Mouse (Mus musculus): ENCODE data around the gene Cltb. TPM values are rescaled to one million over a fixed set of nuclear protein-coding genes. Genes with fewer than 3 reads are reported as not detected.

Gene Cltb
- total RNA-seq, 2 experiments from 2014 or later: 5.9 to 7.8 TPM

DNA sequence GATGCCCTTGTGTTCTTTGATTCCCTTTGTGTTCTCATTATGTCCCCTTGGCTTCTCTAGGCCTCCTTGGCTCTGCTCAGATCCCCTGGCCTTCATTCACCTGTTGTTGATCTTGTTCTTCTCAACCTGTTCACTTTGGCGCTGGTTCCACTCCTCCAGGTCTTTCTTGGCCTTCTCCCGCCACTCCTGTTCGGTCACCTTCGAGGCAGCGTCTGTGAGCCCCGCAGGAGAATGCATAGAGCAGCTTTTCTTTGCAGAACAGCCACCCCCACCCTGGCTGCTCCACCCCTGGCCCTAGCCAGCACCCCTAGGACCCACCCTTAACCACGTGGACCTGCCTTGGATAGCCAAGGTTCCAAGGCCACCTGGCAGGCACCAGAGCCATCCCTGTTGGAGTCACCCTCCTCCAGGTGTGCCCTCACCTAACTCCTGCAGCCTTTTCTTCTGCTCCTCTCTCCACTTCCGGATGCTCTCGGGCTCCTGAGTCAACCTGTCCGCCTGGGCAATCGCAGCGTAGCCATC is 12.5 kb downstream of the Cltb start:
- no peak for ATAC-seq (replicated peaks; ENCODE audit: low FRiP score, poor library complexity, severe bottlenecking)

DNA sequence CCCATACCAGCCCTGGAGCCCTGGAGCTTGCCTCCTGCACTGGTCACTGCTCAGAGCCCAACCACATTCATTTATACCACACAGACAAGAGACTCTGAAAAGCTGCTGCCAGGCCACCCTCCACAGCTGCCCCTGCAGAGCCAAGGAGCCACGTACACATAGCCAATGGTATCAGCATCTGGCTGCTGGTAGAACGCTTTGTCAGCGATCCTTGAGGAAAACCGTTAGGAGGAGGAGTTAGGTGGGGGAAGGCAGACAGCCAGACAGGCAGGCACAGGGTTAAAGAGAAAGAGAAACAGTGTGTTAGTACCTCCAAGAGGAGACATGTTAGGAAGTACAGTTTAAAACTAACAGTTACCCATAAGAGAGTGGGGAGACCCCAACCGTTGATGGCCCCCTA is 14.3 kb downstream of the Cltb start:
- ATAC-seq (replicated peaks; ENCODE audit: low FRiP score, poor library complexity, severe bottlenecking): no peak

DNA sequence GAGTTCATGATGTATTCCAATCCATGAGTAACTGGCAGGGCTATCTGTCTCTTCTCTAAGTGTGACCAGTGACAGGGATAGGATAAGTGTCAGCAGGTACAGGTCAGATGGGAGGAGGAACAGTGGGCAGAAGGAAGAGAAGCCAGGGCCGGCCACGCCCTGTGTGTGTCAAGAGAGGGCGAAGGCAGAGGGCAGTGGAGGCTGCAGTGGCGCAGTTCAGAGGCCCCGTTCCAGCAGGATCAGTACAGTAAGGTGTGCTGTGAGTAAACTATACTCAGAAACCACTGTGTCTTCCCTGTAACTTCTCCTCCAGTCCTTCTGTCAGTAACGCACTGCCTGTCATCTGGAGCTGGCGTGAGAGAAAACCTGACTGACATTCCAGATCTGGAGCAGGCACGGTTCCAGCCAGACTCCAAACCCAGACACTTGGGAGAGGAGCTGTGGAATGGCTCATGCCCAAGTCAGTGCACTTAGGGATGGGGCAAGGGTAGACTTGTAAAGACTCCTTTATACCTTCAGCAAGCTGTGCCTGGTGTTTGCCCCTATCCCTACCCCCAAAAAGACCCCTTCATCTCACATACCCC is 14.9 kb downstream of the Cltb start:
- no peak for ATAC-seq (replicated peaks; ENCODE audit: low FRiP score, poor library complexity, severe bottlenecking)

DNA sequence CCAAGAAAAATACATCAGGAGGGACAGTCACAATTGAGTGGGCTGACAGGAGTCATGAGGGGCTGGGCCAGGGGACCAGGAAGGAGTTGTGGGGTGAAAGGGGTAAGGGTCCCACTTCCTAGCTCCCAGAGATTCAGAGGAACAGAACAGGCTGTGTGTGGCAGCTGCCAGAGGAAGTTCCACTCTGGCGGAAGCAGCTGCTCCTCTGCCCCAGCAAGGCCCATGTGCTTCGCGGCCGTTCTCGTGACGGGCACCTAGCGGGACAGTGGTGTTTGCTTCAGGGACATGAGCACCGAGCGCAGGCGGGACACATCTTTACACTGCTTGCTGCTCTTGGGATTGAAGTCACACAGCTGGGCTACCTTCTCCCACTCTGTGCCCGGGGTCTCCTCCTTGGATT is 17.5 kb downstream of the Cltb start:
- no peak for ATAC-seq (replicated peaks; ENCODE audit: low FRiP score, poor library complexity, severe bottlenecking)

DNA sequence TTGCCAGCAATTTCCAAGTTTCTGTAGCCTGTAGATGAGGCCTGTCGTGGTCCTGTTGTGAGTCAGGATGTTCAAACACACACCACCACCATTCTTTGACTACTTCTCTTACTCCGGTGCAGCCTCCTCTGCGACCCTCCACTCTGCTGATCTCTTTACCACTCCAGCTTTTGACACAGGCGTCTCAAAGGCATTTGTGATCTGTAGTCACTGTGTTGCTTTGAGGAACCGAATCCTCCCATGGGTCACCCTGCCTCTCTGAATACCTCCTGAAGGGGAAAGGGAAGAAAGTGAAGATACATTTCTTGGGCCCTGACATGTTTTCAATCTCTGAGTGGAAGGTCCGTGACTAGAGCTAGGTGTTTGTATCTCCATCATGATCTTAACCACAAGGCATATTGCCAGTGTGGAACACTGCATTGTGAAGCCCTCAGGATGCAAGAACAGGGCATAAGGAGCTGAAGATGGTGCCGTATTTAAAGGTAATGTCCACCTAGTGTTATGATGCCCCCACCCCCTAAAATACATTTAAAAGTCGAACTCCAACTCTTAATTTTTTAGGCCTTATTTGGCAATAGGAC is 19.3 kb downstream of the Cltb start:
- ATAC-seq (replicated peaks; ENCODE audit: low FRiP score, poor library complexity, severe bottlenecking): no peak

DNA sequence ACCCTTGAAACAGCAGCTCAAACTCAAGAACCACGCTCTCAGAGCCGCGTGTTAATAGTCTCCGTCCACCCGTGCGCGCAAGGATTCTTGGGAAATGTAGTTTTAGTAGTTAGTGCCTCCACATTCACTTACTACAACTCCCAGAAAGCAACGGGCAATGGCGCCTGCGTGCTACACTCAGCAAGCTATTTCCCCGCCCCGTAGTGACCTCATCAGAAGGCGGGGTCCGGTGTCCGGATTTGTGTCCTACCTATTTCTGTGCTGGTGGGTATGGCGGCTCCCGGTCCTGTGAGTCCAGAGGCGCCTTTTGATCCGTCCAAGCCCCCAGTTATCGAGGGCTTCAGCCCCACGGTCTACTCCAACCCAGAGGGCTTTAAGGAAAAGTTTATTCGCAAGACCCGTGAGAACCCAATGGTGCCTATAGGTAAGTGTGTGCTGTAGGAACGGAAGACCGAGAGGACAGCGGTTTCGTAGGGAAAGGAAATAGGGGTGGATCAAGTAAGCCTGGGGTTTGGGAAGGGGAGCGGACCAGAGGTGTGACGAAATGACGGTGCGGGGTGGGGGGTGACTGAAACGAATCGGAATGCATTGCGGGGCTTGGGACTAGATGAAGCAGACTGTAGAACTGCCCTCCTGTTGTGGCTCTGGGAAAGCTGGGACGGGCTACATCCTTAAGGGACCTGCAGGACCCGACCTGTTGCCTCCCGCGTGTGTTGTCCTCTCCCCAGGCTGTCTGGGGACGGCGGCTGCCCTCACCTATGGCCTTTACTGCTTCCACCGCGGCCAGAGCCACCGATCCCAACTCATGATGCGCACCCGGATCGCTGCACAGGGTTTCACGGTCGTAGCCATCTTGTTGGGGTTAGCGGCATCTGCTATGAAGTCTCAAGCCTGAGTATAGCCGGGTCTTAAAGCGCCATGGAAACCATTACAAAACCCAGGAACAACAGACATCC is 20.9 kb downstream of the Cltb start, which contains the start of the genes Nop16 and Higd2a:
TSS of gene Nop16 (minus strand) at position 95 of the 956 bp plus-strand sequence.
TSS of gene Higd2a (plus strand) at position 212 of the 956 bp plus-strand sequence.
- ATAC-seq (replicated peaks; ENCODE audit: low FRiP score, poor library complexity, severe bottlenecking): peak; percentile 96

DNA sequence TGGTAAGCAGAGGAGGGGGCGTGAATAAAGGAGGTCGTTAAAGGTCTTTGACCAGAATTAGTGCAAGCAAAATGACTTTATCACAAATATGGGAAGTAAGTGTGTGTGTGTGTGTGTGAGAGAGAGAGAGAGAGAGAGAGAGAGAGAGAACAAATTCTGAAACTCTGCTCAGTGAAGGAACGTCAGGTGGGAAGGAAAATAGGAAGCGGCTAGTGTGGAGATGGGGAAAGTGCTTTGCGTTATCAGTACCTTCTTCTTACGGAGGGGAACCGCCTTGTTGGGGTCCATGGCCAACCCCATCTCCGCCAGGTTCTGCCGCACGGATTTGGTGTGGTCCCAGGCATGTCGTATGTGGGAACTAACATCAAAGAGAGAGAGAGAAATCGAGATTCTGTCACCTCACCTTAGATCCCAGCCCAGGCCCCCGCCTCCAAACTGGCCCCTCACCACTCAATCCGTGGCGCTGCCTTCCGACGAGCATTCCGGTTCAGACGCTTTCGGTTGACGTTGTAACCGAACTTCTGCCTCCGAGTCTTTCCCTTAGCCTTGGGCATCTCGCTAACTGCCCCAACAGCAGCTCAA is 21.6 kb downstream of the Cltb start:
- peak; percentile 23; the same call in 1 of the 2 replicates for ATAC-seq (replicated peaks; ENCODE audit: low FRiP score, poor library complexity, severe bottlenecking)

DNA sequence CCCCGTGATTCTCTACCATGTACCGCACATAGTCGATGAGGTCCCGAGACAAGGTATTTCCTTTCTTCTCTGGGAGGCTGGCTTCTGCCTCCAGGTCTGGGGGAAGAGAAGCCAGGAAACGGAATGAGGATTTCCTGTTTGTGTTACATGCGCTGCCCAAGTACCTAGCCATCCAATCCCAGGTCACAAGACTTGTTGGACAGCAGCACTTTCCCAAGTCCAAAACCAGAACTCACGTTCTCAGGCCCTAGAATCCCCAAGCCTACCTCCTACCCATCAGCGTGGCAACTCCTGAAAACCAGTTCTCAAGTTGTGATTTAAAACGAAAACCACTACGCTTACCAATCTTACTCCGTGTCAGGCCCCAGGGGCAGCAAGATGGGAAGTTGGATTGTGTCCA is 25.3 kb downstream of the Cltb start:
- ATAC-seq (replicated peaks; ENCODE audit: low FRiP score, poor library complexity, severe bottlenecking): no peak

DNA sequence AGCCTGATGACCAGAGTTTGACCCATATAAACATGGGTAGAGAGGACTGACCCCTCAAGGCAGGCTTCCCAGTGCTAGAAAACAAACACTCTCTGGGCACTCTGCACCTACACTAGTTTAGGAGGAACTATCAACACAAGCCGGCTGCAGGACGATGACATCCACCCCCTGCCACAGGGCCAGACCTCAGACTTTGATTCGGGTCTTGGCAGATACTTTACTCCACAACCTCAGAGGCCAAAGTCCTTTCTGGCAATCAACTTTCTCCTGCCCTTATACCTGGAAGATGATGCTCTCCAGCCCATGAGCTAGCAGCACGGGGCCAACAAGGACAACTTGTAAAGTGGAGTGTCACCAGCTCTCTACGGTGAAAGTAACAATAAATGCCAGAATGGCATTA is 28.3 kb downstream of the Cltb start:
- no peak for ATAC-seq (replicated peaks; ENCODE audit: low FRiP score, poor library complexity, severe bottlenecking)

DNA sequence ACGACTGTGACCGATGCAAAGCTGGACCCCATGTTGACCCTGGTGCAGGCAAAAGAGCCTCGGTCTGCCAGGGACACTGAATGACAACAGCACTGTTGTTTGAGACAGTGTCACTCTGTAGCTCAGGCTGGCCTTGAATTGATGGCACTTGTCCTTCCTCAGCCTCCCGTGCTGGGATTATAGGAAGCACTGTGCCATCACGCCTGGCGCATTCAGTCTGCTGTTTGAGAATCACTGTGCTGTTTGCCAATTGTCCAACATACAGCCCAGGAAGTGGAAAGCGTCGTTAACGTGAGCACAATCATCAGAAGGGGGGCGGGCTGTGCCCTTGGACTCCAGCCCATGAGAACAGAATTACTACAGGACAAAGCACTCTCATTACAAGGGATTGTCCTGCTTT is 29.0 kb downstream of the Cltb start:
- ATAC-seq (replicated peaks; ENCODE audit: low FRiP score, poor library complexity, severe bottlenecking): no peak

DNA sequence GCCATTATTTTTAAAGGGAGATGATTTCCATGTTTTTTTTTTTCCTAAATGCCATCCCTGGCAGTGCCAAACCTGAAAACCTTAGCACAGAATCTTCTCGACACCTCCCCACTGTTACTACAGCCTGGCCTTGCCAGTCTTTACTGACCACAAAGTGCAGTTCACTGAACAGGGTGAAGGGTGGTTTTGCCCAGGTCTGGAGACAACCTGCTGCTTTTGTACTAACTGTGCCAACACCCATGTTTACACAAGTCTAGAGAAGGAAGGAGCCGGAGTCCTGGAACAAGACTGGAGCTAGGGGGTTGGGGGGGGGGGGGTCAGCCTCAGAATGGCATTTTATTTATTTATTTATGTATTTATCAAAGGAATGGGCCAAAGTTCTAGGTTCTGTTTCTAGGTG is 29.8 kb downstream of the Cltb start:
- ATAC-seq (replicated peaks; ENCODE audit: low FRiP score, poor library complexity, severe bottlenecking): no peak

DNA sequence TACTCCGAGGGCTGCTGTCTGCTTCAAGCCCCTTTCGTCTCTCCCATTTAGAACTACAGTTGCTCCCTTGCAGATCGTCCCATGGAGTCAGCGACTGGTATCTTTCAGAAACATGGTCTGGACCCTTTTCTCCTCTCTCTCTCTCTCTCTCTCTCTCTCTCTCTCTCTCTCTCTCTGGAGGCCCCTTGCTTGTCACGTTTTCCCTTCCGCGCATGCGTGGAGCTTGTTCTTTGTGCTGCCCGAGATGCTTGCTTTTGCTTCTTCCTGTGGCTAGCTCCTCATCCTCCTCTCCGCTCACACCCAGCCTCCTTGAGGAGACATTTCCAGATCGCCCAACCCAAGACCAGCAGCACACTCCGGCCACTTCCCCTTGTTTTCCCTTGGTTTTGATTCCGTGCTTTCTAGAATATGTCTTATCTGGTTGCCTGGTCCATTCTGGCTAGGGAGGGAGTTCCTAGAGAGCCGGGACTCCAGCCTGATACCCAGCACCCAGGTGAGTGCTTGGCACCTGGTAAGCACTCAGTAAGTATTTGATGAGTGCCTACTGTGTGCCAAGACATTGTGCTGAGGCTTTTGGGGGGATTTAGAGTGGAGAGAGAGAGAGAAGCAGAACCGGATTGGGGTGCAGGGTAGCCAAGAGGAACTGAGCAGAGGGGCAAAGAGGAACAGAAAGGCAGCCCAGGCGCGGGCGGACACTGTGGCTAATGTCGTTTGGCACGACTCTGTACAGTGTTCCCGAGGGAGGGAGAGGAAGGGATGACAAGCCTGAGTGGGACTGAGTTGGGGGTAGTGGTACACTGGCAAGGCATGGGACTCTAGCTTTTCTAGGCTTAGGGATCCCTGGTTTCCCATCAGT is 33.3 kb downstream of the Cltb start:
- ATAC-seq (replicated peaks; ENCODE audit: low FRiP score, poor library complexity, severe bottlenecking): no peak

DNA sequence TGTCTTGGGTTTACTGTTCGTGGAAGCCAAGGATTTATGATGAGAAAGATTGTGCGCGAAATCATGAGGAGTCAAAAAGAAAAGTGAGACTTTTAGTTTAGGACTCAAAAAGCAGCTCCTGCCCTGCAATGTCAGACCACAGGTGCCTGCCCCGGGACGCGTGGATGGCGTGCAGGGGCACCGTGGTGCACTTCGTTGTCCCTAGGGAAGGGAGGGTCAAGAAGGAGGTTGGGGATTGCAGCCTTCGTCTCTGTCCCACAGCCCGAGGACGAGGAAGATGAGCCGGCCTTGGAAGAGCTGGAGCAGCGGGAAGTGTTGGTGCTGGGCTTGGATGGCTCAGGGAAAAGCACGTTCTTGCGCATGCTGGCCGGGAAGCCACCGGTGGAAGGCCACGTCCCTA is 35.7 kb downstream of the Cltb start:
- no peak for ATAC-seq (replicated peaks; ENCODE audit: low FRiP score, poor library complexity, severe bottlenecking)

DNA sequence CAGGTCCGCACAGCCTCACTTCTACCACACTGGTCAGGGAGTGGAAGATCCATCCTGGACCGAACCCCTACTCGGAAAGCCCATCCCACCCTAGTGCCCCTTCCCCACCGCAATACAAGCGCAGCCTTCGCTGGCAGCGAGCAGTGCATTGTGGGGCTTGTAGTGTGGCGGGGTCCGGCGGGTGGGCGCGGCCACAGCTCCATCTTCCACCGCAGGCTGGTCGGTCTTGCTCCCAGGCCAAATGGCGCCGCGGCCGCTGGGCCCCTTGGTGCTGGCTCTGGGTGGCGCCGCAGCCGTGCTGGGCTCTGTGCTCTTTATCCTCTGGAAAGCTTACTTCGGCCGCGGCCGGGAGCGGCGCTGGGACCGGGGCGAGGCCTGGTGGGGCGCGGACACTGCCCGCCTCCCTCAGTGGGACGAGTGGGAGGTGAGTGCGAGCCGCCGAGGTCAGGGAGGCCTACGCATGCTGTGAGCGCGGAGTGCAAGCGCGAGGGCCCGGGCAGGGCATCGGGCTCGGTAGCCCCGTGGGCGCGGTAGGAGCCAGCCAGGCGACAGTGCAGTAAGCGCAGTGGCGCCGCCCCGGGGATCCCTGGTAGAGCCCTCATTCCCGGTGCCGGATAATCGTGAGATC is 36.2 kb downstream of the Cltb start, which contains the start of gene Arl10:
TSS of gene Arl10 (plus strand) at position 162 of the 628 bp plus-strand sequence.
- ATAC-seq (replicated peaks; ENCODE audit: low FRiP score, poor library complexity, severe bottlenecking): peak; percentile 31; the same call in 1 of the 2 replicates

DNA sequence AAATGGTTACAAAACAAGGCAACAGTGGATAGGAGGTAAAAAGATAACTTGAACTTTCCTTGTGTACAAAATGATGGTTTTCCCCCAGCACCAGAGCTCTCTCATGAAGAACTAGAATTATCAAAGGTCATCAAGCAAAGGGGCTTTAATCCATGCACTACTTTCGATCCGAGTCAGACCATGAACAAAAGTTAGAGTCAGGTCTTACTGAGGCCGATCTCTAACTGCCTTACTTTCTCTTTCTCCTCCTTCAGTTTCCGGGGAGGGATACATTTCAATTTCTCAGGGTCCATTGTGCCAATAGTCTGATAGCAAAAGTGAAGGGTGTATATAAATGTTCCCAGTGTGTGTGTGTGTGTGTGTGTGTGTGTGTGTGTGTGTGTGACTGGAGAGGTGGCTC is 38.5 kb downstream of the Cltb start:
- ATAC-seq (replicated peaks; ENCODE audit: low FRiP score, poor library complexity, severe bottlenecking): no peak

DNA sequence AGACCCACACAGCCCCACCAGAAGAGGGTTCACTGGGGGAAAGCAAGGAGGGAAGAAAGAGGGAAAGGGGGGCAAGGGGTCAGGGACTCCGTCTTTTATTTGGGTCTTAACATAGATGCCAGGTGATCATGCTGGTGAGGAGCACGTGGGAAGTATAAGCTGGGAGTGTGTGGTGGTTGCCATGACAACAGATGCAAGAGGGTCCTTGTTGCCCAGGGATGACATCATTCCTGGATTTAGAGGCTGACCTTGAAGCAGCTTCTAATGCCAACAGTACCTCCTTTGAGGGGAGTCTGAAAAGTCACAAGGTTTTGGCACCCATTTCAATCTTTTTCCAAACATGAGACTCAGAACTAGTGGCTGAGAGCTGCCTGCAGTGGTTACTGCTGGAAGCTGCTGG is 39.5 kb downstream of the Cltb start:
- ATAC-seq (replicated peaks; ENCODE audit: low FRiP score, poor library complexity, severe bottlenecking): no peak

DNA sequence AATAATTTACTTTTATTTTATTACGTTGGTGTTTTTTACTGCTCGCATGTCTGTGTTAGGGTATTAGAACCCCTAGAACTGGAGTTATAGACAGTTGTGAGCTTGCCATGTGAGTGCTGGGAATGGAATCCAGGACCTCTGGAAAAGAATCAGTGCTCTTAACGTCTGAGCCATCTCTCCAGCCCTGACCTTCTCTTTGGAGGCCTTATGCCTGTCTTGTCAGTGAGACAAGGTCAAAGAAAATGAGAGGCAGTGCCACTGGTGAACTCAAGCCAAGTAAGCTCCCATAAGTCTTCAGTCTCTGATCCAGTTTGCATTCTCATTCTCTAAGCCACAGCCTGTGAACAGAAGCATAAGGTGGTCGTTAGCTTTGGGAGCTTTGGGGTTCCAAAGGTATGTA is 40.4 kb downstream of the Cltb start:
- no peak for ATAC-seq (replicated peaks; ENCODE audit: low FRiP score, poor library complexity, severe bottlenecking)

DNA sequence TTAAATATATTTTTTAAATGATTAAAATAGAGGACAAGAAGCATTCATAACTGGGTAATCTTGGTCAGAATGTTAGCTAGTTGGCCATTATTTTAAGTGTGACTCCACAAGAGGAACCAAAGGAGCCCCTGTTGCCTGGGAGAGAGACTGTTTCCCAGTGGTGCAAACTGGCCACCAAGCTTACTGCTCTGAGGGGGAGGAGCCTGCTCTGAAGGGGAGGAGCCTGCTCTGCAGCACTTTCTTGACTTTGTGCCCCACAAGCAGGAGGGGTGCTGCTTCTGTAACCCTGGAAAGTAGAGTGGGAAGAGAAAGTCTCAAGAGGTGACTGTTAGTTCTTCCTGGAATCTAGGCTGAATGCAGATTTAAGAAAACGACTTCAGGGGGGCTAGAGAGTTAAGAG is 41.9 kb downstream of the Cltb start:
- no peak for ATAC-seq (replicated peaks; ENCODE audit: low FRiP score, poor library complexity, severe bottlenecking)

DNA sequence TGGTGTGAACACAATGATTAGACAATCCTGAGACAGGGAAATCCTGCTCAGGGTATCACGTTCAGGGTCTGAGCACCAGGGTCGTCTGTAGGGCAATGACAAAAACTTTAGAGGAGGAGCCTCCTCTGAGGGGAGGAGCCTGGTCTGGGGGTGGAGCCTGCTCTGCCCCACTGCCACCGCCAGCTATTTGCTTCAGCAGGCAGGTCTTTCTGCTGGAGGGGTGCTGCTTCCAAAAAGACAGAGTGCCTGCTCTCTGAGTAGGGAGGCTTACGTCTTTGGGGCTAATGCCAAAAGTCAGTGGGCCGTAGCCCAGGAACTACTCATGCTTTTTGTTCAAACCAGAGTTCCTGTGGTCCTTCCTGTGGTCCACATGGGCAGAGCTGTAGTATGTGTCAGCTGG is 42.8 kb downstream of the Cltb start:
- ATAC-seq (replicated peaks; ENCODE audit: low FRiP score, poor library complexity, severe bottlenecking): no peak
